Mouse (Mus musculus) hindbrain, embryonic 11.5 days (tissue): ENCODE data around the gene Naa40. TPM values are rescaled to one million over a fixed set of nuclear protein-coding genes. Genes with fewer than 3 reads are reported as not detected.
A peak's percentile ranks its signal among the peaks of the same experiment; 100 is the strongest.

Source experiments
- ATAC-seq: fragments of 200-750 bp; cut with Nextera tagmentation; 2 replicates; pipeline ENCODE4 v1.8.0; 2017; ENCODE audit warnings: mild to moderate bottlenecking, moderate TSS enrichment, moderate library complexity; ENCODE audit not compliant: low FRiP score
- DNase-seq: peaks from one replicate; pipeline ENCODE4 v3.0.0-alpha.2; 2015; ENCODE audit warnings: low spot score
- H3K27ac ChIP-seq: fragments of 300-500 bp; sonication (generic); 2 replicates; pipeline ENCODE4 v1.5.1; 2014; ENCODE audit warnings: mild to moderate bottlenecking, low read depth, low read length
- H3K27me3 ChIP-seq: fragments of 300-500 bp; sonication (generic); 2 replicates; pipeline ENCODE4 v1.6.1; 2014; ENCODE audit warnings: mild to moderate bottlenecking, low read length, moderate library complexity, mixed read lengths; ENCODE audit not compliant: control insufficient read depth, insufficient read depth
- H3K36me3 ChIP-seq: fragments of 300-500 bp; sonication (generic); 2 replicates; pipeline ENCODE4 v1.6.1; 2014; ENCODE audit warnings: mild to moderate bottlenecking, low read length, moderate library complexity, mixed read lengths; ENCODE audit not compliant: control insufficient read depth, insufficient read depth
- H3K4me1 ChIP-seq: fragments of 300-500 bp; sonication (generic); replicated peaks from 2 replicates; pipeline ENCODE4 v1.6.1; 2014; ENCODE audit warnings: low read length, mixed read lengths; ENCODE audit not compliant: control insufficient read depth, insufficient read depth
- H3K4me2 ChIP-seq: fragments of 300-500 bp; sonication (generic); replicated peaks from 2 replicates; pipeline ENCODE4 v1.6.1; 2014; ENCODE audit warnings: mild to moderate bottlenecking, low read depth, low read length
- H3K4me3 ChIP-seq: fragments of 300-500 bp; sonication (generic); 2 replicates; pipeline ENCODE4 v1.5.1; 2014; ENCODE audit warnings: low read depth, low read length
- H3K9ac ChIP-seq: fragments of 300-500 bp; sonication (generic); 2 replicates; pipeline ENCODE4 v1.6.1; 2014; ENCODE audit warnings: low read depth, low read length
- H3K9me3 ChIP-seq: fragments of 300-500 bp; sonication (generic); 2 replicates; pipeline ENCODE4 v1.6.1; 2016; ENCODE audit warnings: low read length; ENCODE audit not compliant: control insufficient read depth
- WGBS: fragments of 180-500 bp; shearing (Covaris S2); extraction: QIAGEN DNeasy Blood & Tissue Kit; methylation state at CpG from one replicate; pipeline ENCODE4 v1.1.7; 2014; 5-methylcytosine and 5-hydroxymethylcytosine counted together
- polyA plus RNA-seq: library from polyadenylated mRNA; unstranded; fragments of >200 nt; fragmentation: Nextera tagmentation; extraction: Ambion mirVana; gene quantifications from 2 replicates; pipeline ENCODE4 v1.2.1, GENCODE M21; 2014

Naa40 gene
- polyA plus RNA-seq, 1 experiment from 2014 or later, result 79.9 TPM

- Histone ChIP-seq H3K27me3 (no peaks in the 10 kb centered on the region), H3K4me1 (peaks cover 20% of the 10 kb centered on the region), H3K4me2 (no peak overlapping the region), H3K9me3 (no peaks in the 10 kb centered on the region), H3K27ac (peak overlapping the region; percentile 83), H3K4me3 (no peak overlapping the region), H3K9ac (0 out of 2 replicates have a peak overlapping the region, but pooled peaks have one; percentile 32), H3K36me3 (peaks cover 27% of the 10 kb centered on the region)
- WGBS, result 35% methylated on average over 6 of the region's 7 CpGs
- peak; percentile 34 for ATAC-seq
- peak; percentile 36 for DNase-seq
Observed at GRCm38 (mm10) chr19:7276053-7276659, 35.2 kb upstream of the Naa40 start.

DNA sequence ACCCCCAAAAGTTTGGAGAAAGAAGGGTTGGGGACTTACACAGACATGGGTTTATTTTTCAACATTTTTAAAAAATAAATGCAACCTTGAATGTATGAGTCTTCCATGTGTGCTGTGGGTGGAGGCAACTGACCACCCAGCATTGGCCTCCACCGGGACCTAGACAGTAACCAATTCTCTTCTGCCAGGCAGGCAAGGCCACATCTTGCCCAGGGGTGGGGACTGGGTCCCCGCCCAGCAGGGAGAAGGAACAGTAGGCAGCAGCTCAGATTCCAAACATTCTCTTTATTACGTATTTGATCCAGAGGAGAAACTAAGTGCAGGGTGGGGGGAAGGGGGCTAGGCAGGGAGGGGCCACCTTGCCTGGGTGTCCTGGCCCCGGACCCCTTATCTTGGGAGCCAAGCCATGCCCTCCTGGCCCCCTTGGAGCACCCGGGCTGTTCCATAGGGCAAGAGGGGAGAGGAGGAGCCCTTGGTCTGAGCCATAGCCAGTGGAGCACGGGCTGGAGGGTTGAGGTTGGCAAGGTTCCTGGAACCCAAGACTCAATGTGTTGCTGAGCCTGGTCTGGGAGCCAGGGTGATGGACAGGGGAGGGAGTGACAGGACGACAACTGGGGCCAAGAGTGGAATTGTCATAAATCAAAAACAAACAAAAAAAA is 34.3 kb upstream of the Naa40 start:
- 0 out of 2 replicates have a peak overlapping the region, but pooled peaks have one; percentile 2 for H3K4me2 ChIP-seq
- H3K27me3 ChIP-seq, result no peaks in the 10 kb centered on the region
- H3K27ac ChIP-seq, result peak overlapping the region; percentile 83
- no peak for ATAC-seq
- no peak overlapping the region for H3K4me3 ChIP-seq
- no peak for DNase-seq
- peaks cover 22% of the 10 kb centered on the region for H3K4me1 ChIP-seq
- no peaks in the 10 kb centered on the region for H3K9me3 ChIP-seq
- 56% methylated on average over 7 of the region's 7 CpGs for WGBS
- peaks cover 29% of the 10 kb centered on the region for H3K36me3 ChIP-seq
- no peak overlapping the region for H3K9ac ChIP-seq

DNA sequence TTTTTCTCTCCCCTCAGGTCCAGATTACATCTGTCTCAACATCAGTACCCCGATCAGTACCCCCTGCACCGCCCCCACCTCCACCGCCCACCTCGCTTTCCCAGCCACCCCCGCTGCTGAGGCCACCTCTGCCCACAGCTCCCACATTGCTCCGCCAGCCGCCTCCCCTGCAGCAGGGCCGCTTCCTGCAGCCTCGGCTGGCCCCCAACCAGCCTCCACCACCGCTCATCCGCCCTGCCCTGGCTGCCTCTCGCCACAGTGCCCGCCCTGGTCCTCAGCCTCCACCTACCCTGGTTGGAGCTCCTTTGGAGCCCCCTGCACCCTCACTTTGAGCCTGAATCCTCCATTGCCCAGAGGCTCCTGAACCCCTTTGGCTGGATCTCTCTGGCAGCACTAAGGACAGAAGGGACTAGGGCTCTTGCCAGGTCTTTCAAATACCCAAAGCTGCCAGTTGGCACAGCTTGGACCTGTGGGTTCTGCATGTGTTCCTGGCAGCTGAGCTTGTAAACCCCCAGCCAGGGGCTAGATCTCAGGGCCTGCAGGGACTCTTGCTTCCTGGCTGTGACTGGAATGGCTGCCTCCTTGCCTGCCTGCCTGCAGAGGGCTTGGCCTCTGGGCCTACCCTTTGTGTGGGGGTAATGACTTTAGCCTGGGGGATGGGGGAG is 33.5 kb upstream of the Naa40 start:
- Histone ChIP-seq H3K4me1 (peaks cover 25% of the 10 kb centered on the region), H3K9ac (no peak overlapping the region), H3K36me3 (peaks cover 29% of the 10 kb centered on the region), H3K4me3 (no peak overlapping the region), H3K27me3 (no peaks in the 10 kb centered on the region), H3K4me2 (no peak overlapping the region), H3K27ac (peak overlapping the region; percentile 65; the same call in 1 of the 2 replicates), H3K9me3 (no peaks in the 10 kb centered on the region)
- WGBS, result 84% methylated on average over 13 of the region's 13 CpGs
- ATAC-seq, result no peak
- no peak for DNase-seq

GRCm38 (mm10) chr19:7273486-7273885 is 32.5 kb upstream of the Naa40 start:
- Histone ChIP-seq H3K27ac (no peak overlapping the region), H3K9ac (no peak overlapping the region), H3K4me2 (no peak overlapping the region), H3K9me3 (no peaks in the 10 kb centered on the region), H3K27me3 (no peaks in the 10 kb centered on the region), H3K4me3 (no peak overlapping the region), H3K36me3 (peaks cover 29% of the 10 kb centered on the region), H3K4me1 (peaks cover 25% of the 10 kb centered on the region)
- 93% methylated on average over 4 of the region's 4 CpGs for WGBS
- DNase-seq (peak; percentile 16), ATAC-seq (no peak)

GRCm38 (mm10) chr19:7269290-7270044 is 28.5 kb upstream of the Naa40 start:
- WGBS, result 5% methylated on average over 11 of the region's 11 CpGs
- DNase-seq, result peak; percentile 46

DNA sequence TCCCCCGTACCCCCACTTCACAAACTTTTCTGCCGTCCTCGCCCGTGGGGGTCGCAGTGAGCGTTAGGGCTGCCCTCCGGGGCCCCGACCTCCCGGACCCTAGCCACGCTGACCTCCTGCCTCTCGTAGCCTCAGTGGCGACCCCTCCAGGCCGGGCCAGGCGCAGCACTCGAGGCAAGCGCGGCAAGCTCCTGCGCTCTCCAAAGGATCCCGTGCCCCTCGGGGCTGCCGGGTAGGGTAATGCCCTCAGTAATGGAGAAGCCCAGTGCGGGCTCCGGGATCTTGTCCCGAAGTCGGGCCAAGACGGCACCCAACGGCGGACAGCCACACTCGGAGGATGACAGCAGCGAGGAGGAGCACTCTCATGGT is 27.7 kb upstream of the Naa40 start:
- Histone ChIP-seq H3K4me2 (peak overlapping the region; percentile 85), H3K9me3 (no peaks in the 10 kb centered on the region), H3K27ac (peak overlapping the region; percentile 100), H3K9ac (peak overlapping the region; percentile 99), H3K4me1 (peaks cover 39% of the 10 kb centered on the region), H3K4me3 (peak overlapping the region; percentile 99), H3K36me3 (peaks cover 20% of the 10 kb centered on the region), H3K27me3 (no peaks in the 10 kb centered on the region)
- ATAC-seq (peak; percentile 16; the same call in 1 of the 2 replicates), DNase-seq (peak; percentile 94)
- 0% methylated on average over 30 of the region's 30 CpGs for WGBS

More at GRCm38 (mm10) chr19:7269290-7270044, 28.5 kb upstream of the Naa40 start:
- H3K9ac ChIP-seq, result peak overlapping the region; percentile 99
- H3K4me2 ChIP-seq, result peak overlapping the region; percentile 85
- peak overlapping the region; percentile 99 for H3K4me3 ChIP-seq
- H3K36me3 ChIP-seq, result peaks cover 26% of the 10 kb centered on the region
- peak overlapping the region; percentile 100 for H3K27ac ChIP-seq
- H3K9me3 ChIP-seq, result no peaks in the 10 kb centered on the region
- H3K27me3 ChIP-seq, result no peaks in the 10 kb centered on the region
- H3K4me1 ChIP-seq, result peaks cover 41% of the 10 kb centered on the region
- no peak for ATAC-seq

DNA sequence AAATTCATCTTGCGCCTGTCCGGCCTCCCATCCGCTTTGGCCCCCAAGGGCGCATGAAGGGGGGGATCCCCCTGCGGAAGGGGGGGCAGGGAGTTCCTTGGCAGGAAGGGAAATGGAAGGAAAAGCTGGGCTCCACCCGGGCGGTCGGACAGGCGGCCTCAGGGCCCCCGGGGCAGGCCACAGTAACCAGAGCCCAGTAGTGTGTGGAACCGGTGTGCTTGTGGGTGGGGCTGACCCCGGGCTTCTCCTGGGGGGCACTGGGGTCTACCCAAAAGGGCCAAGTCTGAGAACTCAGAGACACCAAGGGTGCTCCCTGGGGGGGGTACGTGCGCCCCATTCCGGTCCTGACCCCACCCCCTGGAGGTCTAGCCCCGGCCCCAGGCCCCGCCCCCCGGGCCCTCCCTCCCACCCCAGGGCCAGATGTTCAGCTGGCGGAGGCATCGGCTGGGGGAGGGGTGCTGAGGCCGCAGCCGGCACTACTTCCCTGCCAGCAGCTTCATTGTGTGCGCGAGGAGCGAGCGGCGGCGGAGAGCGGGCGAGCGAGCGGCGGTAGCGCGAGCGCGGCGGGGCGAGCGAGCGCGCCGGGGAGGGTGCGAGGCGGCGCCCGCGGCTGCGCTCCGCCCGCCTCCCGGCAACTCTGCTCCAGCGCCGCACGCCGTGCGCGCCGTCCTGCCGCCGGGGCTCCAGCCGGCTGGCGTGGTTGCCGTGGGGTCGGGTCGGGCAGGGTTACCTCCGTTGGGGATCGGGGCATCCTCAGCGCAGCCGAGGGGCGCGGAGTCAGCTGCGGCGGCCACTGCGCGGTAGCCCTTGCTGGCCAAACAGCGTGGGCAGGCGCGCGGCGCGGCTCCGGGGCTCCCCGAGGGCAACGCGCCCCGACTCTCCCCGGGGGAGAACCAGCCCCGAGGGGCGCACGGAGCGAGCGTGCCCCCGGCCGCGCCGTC is 27.1 kb upstream of the Naa40 start:
- no peaks in the 10 kb centered on the region for H3K27me3 ChIP-seq
- H3K9ac ChIP-seq, result peak overlapping the region; percentile 99
- H3K27ac ChIP-seq, result peak overlapping the region; percentile 100
- no peaks in the 10 kb centered on the region for H3K9me3 ChIP-seq
- H3K4me1 ChIP-seq, result peaks cover 39% of the 10 kb centered on the region
- ATAC-seq (peak; percentile 54), DNase-seq (peak; percentile 92)
- peaks cover 14% of the 10 kb centered on the region for H3K36me3 ChIP-seq
- H3K4me3 ChIP-seq, result peak overlapping the region; percentile 99
- under 1% methylated on average over 57 of the region's 97 CpGs for WGBS
- H3K4me2 ChIP-seq, result peak overlapping the region; percentile 85
